Mouse (Mus musculus) CH12.LX (cell line): ENCODE data around the gene Atp6v0c.

Experiments
- CTCF ChIP-seq, 2 experiments: IDR thresholded peaks in 1 of 2; conservative IDR thresholded peaks in 1 of 2; 2 replicates each; pipeline ENCODE4 v1.5.1; 2011 to 2012; ENCODE audit warnings: low read depth in 2 of 2, low read length in 2 of 2, improper control_type of control experiment in 1 of 2, inconsistent platforms in 1 of 2, mild to moderate bottlenecking in 1 of 2, moderate library complexity in 1 of 2
- E2F4 ChIP-seq: IDR thresholded peaks from 2 replicates; pipeline ENCODE4 v1.6.1; 2011; ENCODE audit warnings: low read depth, low read length, improper control_type of control experiment; ENCODE audit not compliant: insufficient replicate concordance
- EP300 ChIP-seq: IDR thresholded peaks from 2 replicates; pipeline ENCODE4 v1.6.1; 2011; ENCODE audit warnings: low read length, improper control_type of control experiment
- MAX ChIP-seq: IDR thresholded peaks from 2 replicates; pipeline ENCODE4 v1.6.1; 2011; ENCODE audit warnings: low read length, improper control_type of control experiment
- NELFE ChIP-seq: IDR thresholded peaks from 2 replicates; pipeline ENCODE4 v1.6.1; 2011; ENCODE audit warnings: low read depth, low read length, improper control_type of control experiment
- POLR2A ChIP-seq: IDR thresholded peaks from 2 replicates; pipeline ENCODE4 v1.6.1; 2011; ENCODE audit warnings: low read depth, mild to moderate bottlenecking, improper control_type of control experiment, low read length
- ZMIZ1 ChIP-seq: IDR thresholded peaks from 2 replicates; pipeline ENCODE4 v1.6.1; 2012; ENCODE audit warnings: low read depth, mild to moderate bottlenecking, inconsistent platforms, low read length, improper control_type of control experiment

DNA sequence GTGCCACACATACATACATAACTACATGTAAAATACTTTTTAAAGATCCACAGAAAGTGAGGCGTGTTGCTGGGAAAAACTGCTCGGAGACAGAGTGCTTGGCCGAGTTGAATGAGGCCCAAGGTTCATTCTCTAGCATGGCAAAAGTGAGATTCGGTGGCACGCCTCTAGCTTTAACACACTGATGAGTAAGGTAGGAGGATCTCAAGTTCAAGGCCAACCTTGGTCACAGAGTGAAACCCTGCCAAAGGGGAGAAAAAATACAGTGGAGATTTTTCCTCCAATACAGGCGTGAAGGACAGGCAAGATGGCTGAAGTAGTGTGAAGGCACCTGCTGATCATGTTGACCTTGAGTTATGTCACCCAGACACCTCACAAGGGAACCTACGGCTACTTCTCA, 20.1 kb downstream of the Atp6v0c start:
- TF ChIP-seq E2F4 (no peak), POLR2A (no peak), NELFE (no peak), MAX (no peak), ZMIZ1 (no peak), EP300 (no peak), CTCF (conservative IDR thresholded peaks at IDR 0.05 in 1 of 2, IDR thresholded peaks at IDR 0.05 in 1 of 2; ENCODE audit: low read depth in 2 of 2, low read length in 2 of 2) (no peak)
